Mouse (Mus musculus) kidney, postnatal 10 days (tissue): ENCODE measurements around the gene Foxp1.

Source experiments
- DNase-seq: peaks from one replicate; pipeline ENCODE4 v3.0.0; 2021; ENCODE audit warnings: mixed read lengths

Foxp1 gene

DNA sequence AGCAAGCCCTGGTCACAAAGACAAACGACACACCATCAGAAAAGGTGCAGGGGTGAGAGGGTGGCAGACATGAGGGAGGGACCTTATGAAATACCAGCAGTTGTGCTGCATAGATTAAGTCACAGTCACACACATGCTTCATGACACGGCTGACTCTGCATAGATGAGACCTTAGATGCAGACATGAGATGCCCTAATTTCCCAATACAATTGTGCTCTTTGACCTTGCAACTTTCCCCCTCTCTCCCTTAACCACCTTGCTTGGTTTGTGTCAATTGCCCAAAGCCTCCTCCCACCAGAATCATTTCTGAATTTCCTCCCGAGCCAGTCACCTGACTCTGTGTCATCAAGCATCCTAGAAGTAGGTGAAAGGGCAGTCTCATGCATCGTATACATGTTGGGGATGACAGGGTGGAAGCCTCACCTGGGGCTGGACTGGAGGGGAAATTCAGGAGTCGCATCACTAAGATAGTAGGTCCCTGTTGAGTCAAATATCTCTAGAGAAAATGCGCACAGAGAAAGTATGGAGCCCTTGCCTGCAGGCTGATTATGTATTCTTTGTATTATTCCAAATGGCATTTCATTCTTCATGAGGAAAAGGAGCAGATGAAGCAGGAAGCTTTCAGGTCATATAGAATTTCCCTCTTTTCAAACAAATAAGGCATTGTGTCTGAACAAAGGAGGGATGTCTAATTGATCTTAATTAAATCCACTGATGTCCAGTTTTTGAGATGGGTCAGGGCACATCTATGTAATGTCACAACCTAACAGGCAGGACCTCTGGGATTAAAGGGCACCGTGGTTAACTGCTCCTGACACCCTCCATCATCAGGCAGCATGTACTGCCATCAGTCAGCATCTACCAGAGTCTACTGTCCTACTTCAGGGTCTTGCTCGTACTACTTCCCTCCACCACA, 486.8 kb downstream of the Foxp1 start:
- DNase-seq = no peak

DNA sequence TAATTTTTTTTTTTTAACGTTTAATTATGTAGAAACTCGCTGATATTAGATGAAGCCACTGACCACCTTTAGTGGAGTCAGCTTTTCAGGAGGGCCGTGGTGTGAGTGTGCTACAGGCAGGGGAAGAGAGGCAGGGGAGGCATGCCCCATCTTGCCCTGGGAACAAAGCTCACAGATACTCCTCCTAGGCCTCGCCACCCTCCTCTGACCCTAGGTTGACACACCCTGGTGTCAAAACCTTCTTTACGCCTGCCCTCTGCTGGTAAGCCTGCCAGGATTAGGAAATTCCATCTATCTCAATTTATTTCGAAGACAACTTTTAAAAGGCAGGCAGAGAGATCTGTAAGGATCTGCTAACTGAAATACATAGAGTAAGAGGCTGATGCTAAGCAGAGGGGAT, 489.5 kb downstream of the Foxp1 start:
- DNase-seq = peak; percentile 42

DNA sequence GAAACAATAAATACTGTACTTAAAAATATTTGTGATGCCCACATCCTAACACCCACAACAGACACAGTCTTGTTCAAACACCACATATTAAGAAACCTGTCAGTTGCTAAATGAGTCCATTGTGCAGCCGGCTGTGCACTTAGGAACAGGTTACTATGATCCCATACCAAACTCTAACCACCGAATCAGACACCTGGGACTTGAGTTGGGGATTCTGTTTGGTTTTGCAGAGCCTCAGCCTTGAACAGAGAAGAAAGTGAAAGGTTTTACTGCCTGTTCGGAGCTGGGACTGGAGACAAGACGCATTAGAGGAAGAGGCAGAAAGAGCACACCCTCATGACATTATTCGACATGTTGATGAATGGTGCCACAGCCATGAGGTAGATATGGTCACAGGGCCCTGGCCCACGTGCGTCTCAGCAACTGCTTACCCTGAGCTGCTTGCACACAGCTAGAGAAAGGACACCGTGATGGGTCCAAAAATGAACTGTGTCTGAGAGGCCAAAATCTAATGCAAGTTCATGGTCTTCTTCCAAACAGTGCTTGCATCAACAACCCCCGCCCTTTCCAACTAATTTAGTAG, 491.1 kb downstream of the Foxp1 start:
- DNase-seq = no peak

DNA sequence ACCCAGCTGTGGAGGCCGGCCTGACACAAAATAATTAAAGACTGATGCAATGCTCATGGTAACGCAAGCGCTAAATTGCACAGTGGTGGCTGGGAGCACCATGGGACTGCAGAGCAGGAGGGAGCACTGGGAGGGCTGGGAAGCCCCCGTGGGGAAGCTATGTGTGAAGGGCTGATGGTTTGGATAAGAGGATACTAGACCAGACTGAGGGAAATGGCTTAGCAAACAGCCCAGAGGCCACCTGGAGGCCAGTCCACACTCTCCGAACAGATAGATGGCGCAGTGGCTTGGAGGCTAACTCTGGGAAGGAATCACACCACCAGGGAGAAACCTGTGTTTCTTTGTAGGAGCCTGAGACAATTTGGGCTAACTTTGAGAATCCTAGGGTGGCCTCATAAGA, 492.3 kb downstream of the Foxp1 start:
- DNase-seq = no peak

DNA sequence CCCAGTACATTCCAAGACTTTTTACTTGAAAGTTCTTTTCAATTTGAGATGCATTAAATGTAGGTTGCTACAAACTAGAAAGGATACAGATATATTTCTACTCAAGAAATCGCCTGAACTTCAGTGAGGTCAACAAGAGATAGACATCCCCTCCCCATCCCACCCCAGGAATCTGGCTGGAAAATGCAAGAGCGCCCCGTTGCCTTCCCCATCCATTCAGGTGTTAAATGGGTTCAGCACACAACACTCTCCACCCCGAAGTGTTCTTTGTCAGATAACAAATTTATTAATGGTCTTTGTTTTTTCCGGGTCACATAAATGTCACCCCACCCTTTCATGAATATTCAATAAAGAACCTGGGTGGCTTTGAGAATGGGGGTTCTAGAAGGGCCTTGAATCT, 493.1 kb downstream of the Foxp1 start:
- no peak for DNase-seq

DNA sequence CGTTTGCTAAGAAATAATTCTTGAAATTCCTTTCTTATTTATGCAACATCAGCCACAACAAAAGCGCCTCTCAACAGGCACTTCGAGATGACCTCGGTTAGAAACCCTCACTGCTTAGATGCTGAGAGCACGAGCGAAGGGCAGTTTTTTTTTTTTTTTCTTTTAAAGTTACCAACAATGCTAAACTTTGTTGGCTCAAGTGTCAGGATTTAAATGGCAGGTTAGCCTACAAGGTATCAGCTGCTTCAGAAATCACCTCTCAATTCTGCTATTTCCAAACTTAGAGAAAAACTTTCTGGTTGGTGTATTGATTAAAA, 493.6 kb downstream of the Foxp1 start:
- DNase-seq = no peak

DNA sequence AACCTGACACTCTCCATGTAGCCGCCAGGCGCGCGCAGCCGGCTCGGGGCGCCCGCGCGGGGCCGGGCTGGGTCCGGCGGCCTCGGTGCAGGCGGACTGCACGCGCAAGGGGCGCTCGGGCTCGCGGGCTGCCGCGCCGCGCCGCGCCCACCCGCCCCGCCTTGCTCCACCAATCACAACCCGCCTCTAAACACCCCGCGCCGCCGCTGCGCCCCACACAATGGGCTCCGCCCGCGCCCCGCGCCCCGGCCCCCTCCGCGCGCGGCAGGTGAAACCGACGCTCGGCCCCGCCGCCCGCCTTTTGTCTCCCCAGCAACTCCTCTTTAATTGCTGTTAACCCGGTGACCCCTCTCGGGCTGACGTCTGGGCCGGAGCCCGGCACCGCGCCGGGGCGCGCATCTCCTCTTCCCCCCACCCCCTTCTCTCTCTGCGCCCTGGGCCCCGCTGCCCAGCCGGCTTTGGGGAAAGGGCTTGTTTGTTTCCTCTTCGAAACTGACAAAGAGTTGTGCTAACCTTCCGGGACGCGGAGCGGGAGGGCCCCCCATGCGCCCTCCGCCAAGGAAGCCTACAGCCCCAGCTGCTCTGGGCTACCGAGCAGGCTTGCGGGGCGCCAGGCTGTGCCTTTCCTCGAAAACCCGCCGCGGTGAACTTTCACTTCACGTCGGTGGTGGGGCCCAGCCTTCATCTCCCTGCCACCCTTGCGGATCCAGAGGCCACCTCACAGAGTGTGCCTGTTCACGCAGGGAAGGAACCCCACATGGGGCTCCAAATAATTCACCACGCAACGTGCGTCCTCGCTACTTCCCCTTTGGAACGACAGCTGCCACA, 494.1 kb downstream of the Foxp1 start:
- peak; percentile 78 for DNase-seq

DNA sequence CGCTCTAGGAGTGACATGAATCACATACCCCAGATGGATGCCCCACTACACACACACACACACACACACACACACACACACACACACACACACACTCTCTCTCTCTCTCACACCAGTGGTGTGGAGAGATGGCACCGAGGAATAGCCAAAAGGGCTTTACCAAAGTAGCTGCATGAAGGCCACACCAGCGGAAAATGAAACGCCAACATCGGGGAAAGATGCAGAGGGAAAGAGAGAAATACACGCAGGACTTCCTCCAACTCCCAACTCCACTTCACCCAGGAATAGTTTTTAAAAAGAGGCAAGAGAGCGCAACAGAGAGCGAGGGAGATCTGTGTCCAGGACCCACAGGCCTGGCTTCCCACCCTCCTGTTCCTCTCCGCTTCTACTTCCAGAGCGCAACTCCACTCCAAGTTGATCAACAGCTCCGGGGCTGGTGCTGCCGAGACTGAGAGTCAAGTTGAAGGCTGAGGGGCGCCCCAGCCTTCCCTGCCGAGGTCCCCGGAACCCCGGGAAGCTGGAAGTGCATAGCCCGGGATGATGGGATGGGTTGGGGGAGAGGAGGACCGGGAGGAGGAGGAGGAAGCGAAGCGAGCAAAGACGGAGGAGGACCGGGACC, 494.9 kb downstream of the Foxp1 start:
- no peak for DNase-seq

DNA sequence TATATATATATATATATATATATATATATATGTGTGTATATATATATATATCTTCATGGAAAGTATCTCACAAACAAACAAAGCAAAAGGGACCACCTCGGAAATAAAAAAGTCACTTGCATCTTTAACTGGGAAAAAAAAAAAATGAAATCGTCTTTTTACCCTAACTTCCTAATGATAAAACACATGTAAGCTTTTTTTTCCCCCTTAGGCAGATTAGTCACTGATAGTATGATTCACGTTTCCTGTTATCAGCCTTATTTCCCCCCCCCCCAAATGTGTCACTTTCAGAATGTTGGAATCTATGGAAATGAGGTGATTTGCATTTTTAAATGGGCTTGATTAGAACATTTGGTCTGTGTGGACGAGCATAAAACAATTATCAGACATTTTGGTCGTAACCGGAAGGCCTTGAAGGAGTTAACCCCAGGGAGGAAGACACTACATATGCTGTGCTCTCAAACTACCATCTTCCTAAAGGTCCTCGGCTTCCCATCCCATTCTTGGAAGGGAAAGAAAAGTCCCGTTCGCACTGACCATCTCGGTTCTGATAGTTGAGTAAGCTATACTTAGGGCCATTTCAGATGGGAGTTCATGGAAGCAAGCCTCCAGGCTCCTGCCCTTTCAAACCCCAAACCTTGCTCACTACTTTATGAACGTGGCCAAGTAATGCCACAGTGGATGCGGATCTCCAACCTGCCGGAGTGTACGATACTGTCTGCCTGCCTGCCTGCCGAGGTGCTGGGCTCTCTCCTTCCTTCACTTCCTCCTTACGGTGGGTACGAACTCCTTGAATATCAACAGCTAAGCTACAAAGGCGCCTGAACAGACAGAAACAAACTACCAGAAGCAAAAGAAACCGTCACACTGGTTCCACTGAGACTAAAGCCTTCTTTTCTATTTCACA, 495.6 kb downstream of the Foxp1 start:
- no peak for DNase-seq

DNA sequence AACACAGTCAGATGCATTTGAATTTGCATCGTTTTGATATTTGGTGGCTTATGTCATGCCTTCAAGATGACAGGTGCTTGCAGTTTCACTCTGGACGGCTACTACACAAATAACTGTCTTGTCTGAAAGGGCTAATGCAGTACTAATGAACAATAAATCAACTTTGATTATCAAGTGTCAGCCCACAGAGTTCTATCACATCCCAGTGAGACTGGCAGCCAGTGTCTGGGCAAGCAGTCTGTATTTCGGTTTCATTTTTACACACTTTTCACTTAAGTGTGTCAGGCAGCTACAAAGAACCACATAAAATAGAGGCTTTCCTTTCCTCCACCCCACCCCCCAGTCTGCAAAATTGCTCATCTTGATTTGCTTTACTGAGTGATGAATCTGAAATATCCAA, 496.5 kb downstream of the Foxp1 start:
- no peak for DNase-seq

DNA sequence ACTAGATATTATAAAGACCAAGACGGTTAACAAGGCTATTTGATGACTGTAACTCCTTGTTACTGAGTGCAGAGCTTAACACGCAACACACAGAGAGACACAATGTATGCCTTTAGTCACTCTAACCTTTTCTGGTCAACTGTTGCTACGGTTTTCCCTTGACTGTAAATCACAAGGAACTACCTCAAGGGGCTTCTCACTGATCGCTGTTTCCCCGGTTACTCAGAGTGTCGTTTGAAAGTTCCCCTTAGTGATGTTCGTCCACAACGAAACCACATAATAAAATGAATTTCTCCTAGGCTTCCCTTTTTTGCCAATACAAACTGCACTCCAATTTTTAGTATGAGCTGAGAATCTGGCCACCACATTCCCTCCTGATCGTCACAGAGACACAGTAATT, 497.9 kb downstream of the Foxp1 start:
- no peak for DNase-seq

DNA sequence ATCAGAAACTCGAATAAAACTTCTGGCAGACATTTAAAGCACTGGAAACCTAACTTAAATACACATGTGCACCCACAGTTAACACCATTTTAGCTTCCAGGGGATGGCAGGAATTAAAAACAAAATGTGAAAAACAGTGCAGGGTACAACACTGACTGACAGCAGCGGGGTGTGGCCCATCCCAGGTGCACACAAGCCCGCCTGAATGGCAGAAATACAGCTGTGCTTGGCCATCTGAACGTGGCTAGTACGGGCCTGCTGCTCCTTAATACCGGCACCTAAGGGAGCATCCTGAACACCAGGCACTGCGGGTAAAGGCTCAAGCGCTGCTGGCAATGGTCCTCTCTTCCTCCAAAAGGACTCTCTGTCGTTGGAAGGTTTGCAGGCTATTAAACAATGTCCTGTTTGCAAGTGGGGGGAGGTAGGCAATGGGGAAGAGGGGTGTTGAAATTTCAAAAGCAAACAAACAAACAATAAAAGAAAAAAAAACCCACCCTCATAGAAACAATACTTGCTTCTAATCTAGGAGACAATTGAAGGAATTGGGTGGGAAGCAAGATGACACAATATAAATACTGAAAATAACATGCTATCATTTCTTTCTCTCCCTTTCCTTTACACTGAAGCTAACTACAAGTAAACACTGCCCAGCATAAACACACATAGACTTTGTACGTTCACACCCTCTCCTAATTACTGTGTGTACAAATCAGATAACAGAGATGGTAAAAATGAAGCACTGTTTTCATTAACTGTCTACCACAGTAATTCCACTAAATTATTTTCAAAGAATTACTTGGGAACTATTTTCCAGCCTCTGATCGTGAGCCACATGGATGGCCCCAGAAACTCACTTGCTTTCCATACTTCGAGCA, 501.7 kb downstream of the Foxp1 start:
- DNase-seq = peak; percentile 25

DNA sequence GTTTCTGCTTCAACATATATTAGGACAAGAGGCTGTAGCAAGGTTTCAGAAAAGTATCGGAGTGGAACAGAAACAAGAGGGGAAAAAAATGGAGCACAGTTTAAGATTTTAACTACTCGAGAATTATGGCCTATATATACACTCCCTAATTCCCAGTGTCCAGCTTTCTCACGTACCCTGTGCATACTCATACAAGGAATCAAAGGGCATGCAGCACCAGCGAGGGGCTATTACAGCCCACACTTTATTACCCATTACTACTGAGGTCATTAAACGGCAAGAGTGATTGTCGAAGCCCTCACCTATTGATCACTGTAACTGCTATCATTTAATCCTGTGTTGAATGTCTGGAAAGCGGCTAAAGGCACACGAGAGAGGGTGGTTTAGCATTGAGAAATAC, 502.8 kb downstream of the Foxp1 start:
- DNase-seq = no peak

DNA sequence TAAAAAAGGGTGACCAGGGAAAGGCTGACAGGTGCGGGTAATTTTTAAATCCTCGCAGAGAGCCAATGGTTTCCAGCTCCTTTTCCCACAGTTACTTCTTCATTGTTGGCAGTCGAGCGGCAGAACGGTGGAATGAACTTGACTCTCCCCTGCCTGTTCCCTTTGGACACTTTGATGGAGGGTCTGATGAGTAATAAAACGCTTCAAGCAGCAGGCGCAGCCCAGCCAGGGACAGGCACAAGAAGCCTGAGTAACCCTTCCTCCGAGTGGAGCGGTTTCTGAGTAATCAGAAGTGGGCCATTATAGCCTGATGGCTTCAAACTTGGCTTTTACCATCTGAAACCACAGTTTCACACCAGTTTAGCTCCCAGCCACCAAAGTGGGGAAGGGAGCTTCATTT, 503.3 kb downstream of the Foxp1 start:
- DNase-seq = no peak

DNA sequence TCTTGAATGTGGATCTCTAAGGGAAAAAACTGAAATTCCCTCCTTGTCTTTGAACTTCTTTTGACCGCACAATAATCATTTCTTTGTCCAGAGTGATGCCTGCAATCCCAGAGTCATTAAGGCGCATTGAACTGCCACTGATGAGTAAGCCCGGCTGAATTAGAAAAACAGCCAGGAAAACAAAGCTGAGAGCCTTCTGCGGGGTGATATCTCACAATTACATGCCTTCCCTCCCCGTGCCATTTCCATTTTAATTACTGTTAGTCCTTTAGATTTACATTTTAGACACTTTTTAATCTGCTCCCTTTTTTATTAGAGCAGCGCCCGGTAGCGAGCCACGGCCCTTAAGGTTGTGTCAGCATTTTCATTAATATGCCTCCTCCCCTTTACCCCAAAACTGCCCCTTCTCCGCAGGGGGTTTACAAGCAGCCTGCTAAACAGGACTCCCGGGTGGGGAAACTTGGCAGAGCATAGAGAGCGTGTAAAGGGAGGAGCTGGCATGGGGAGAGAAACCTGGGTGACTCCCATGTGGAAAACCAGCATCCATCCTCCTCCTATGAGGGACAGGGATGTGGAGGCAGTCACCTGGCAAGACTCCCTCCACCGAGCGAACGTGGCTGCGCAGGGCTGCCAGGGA, 508.5 kb downstream of the Foxp1 start:
- no peak for DNase-seq

DNA sequence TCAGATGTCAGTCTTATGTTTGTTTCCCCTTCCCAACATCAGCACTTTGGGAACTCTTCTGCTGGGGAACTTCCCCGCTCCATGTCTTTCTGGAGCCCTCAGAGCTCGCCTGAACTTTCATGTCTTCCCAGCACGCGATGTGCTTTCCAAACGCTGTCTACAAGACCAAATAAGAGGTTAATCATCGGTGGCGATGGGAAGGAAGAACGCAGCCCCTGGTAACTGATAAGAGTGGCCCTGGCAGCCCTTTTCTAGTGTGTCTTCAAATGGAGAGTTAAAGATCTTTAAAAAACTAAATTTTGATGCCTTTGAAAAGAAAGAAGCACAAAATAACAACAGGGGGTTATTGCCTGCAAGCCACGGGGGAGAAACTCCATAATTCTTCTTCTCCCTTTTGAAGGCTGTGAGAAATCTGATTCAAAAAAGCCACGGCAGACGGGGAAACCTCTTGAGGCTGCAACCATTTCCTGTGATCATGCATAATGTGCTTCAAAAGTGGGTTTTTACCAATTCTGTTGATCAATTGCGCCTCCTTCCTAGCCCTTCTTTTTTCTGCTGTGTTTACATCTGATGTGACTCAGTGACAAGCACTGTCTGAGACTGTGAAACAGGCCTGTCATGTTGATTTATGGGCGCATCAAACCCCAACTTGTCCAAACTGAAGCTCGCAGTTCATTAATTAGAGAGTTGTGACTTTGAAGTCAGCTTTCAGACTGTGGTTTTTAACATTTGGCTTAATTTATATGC, 509.2 kb downstream of the Foxp1 start:
- DNase-seq = no peak

DNA sequence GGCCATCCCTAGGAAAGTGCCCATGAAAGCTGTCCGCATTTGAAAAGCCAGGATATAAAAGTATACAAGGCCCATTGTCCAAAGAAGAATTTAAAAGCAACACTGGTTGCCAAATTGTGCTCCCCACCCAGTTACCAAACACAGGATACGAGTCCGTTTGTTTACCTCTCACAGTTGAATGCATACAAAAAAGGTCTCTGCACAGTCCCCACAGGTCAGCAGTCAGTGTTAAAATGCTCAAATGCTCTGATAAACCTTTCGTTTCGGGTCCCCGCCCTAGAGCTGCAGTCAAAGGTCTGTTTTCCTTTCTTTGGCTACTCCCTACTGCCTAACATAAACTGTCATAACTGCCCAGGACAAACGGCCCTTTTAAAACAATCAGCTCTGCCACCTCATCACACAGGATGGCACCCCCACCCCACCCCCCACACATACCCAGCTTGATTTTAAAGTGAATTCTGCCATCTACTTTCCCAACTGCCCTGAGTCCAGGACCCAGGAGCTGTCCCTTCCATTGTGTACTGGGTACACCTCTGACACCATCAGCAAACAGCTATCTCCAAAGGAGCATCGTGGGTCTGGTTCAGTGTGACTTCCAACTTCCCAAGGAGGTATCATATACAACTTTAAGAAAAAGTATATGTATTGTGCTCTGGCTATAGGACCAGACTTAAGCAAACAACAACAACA, 510.5 kb downstream of the Foxp1 start:
- DNase-seq = no peak

DNA sequence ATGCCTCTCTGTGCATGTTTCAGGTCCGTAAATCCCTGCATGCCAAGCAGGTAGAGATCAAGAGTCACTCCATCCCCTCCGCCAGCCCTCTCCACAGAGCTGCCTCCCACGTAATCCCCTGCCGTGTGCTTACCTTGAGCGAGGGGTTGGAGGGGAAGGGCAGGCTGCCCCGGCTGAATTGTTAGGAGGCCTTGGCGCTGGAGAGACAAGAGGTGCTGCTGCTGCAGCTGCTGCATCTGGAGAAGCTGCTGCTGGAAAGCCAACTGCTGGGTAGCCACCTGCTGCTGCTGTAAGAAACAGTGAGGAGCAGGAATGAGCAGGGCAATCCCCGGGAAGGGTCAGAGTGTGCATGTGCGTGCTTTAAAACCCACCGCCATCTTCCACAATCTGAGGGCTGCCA, 512.8 kb downstream of the Foxp1 start:
- no peak for DNase-seq

DNA sequence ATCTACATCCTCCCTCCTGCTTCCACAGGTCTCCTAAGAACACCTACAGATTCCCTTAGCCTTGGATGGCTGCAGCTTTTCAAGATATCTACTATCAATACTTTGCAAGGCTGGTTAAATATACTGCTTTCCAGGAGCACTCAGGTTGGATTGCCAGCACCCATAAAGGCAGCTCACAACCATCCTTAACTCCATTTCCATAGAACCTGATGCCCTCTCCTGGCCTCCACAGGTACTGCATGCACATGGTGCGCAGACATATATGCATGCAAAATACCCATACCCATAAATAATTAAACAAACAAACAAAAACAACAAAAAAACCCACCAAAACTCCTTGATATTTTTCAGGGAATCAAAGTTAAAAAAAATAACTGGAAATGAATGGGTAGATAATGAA, 514.0 kb downstream of the Foxp1 start:
- no peak for DNase-seq
